17 mouse cellular contexts compared by ENCODE assay signal in genomic region chr19:53441449-53442131, GRCm38 (mm10). TPM values are rescaled to one million over a fixed set of nuclear protein-coding genes. Genes with fewer than 3 reads are reported as not detected.
DNase-seq lines count a peak whose midpoint lies in the region; ATAC-seq lines count a peak whose summit lies in the region.
"Had no signal": no experiment of that assay in that cellular context is flagged by ENCODE, and none has a peak within 500 bp of the region (broad histone marks: within the 10 kb centered on the region; RNA-seq: fewer than 3 reads in every experiment).

No protein-coding gene starts in this region.

- H3K4me3 ChIP-seq in midbrain, embryonic 16.5 days (ENCODE audit: low read depth, low read length) = no peak overlapping the region
- H3K4me3 ChIP-seq: embryonic facial prominence, embryonic 13.5 days; forebrain, embryonic 15.5 days; intestine, embryonic 15.5 days; liver, embryonic 13.5 days had no signal

- intact Hi-C loops in left cerebral cortex, postnatal 14 days (cut with DNase I) = no loop called here

- peak; percentile 65 for DNase-seq in adrenal gland, adult 2 months
- DNase-seq in adrenal gland, postnatal 25 days = no peak
- DNase-seq in CD4-positive, CD25-positive, alpha-beta regulatory T cell, adult 2 months (ENCODE audit: low read depth, low spot score) = peak; percentile 87
- peak; percentile 46 to 64 for DNase-seq in adrenal gland, postnatal 36 days
- DNase-seq in splenic B cell, adult 2 months (ENCODE audit: low read depth, low spot score) = peak; percentile 89
- no peak for DNase-seq in MN1 (ENCODE audit: low spot score)
- DNase-seq in left cerebral cortex, postnatal 14 days (ENCODE audit: low spot score in 2 of 2) = no peak
- DNase-seq: cerebellum, postnatal 36 days; heart, postnatal 36 days; kidney, postnatal 36 days; liver, embryonic 13.5 days; lung, postnatal 4 days had no signal

- H3K36me3 ChIP-seq in splenic B cell, adult 2 months (ENCODE audit: control insufficient read depth, insufficient read depth, low read length, poor library complexity, severe bottlenecking) = no peaks in the 10 kb centered on the region; the same call in 1 of the 2 replicates
- H3K36me3 ChIP-seq in midbrain, embryonic 16.5 days (ENCODE audit: control insufficient read depth, insufficient read depth, low read length) = no peaks in the 10 kb centered on the region
- H3K36me3 ChIP-seq: embryonic facial prominence, embryonic 13.5 days; forebrain, embryonic 15.5 days; intestine, embryonic 15.5 days; liver, embryonic 13.5 days had no signal

- H3K4me2 ChIP-seq in midbrain, embryonic 16.5 days (ENCODE audit: low read length) = no peak overlapping the region
- H3K4me2 ChIP-seq: embryonic facial prominence, embryonic 13.5 days; forebrain, embryonic 15.5 days; intestine, embryonic 15.5 days; liver, embryonic 13.5 days had no signal

- WGBS in midbrain, embryonic 16.5 days = 85% methylated on average over 13 of the region's 13 CpGs

- no peak overlapping the region for H3K27ac ChIP-seq in midbrain, embryonic 16.5 days (ENCODE audit: low read length)
- H3K27ac ChIP-seq: embryonic facial prominence, embryonic 13.5 days; forebrain, embryonic 15.5 days; intestine, embryonic 15.5 days; liver, embryonic 13.5 days; stomach, postnatal 0 days had no signal

- peaks cover 5% of the 10 kb centered on the region; the same call in 1 of the 2 replicates for H3K4me1 ChIP-seq in midbrain, embryonic 16.5 days (ENCODE audit: control insufficient read depth, insufficient read depth, low read length)

- H3K27me3 ChIP-seq in splenic B cell, adult 2 months (ENCODE audit: control insufficient read depth, insufficient read depth, low read length, poor library complexity, severe bottlenecking) = no peaks in the 10 kb centered on the region
- H3K27me3 ChIP-seq in midbrain, embryonic 16.5 days (ENCODE audit: control insufficient read depth, insufficient read depth, low read depth, low read length) = no peaks in the 10 kb centered on the region
- H3K27me3 ChIP-seq: embryonic facial prominence, embryonic 13.5 days; forebrain, embryonic 15.5 days; intestine, embryonic 15.5 days had no signal

- H3K9me3 ChIP-seq in midbrain, embryonic 16.5 days (replicated peaks; ENCODE audit: control insufficient read depth, low read length, poor library complexity, severe bottlenecking) = no peaks in the 10 kb centered on the region
- H3K9me3 ChIP-seq: embryonic facial prominence, embryonic 13.5 days; forebrain, embryonic 15.5 days; intestine, embryonic 15.5 days; liver, embryonic 13.5 days had no signal

- no peak overlapping the region for H3K9ac ChIP-seq in midbrain, embryonic 16.5 days (ENCODE audit: low read depth, low read length)
- H3K9ac ChIP-seq: embryonic facial prominence, embryonic 13.5 days; forebrain, embryonic 15.5 days; intestine, embryonic 15.5 days; liver, embryonic 13.5 days had no signal

- ATAC-seq in midbrain, embryonic 16.5 days = no peak
- ATAC-seq: forebrain, embryonic 15.5 days; intestine, embryonic 15.5 days had no signal

RNA-seq across cellular contexts. Expression of gene Smndc1, which starts 51.2 kb away (rescaled TPM):
- 10 to 100 TPM; 38.1 to 48.6 TPM for total RNA-seq in adrenal gland, adult 2 months (2021)
- polyA plus RNA-seq in adrenal gland, adult 2 months (2012; rRNA removed) = 1.2 TPM in 2 replicates
- total RNA-seq in adrenal gland, postnatal 25 days (2021) = 44.9 and 49.6 TPM in 2 replicates
- total RNA-seq in adrenal gland, postnatal 36 days (2021) = 10 to 100 TPM; 46.5 to 49.3 TPM
- polyA plus RNA-seq in midbrain, embryonic 16.5 days (2015; fragmentation: Nextera tagmentation; extraction: Ambion mirVana) = 31.2 and 32.2 TPM in 2 replicates
- total RNA-seq in left cerebral cortex, postnatal 14 days (2021) = 10 to 100 TPM; 35.3 to 36.2 TPM

Comparison
In these comparisons a context has a peak if more than half of its experiments do, and no peak if none do; other contexts are left out.
1. DNase-seq: peak in adrenal gland, adult 2 months (single experiment), CD4-positive, CD25-positive, alpha-beta regulatory T cell, adult 2 months (single experiment), adrenal gland, postnatal 36 days (2 of 2) and splenic B cell, adult 2 months (single experiment); none in adrenal gland, postnatal 25 days (single experiment), MN1 (single experiment) and left cerebral cortex, postnatal 14 days (0 of 2).